Mouse (Mus musculus) embryonic facial prominence, embryonic 14.5 days (tissue): ENCODE measurements around the gene 2310046K23Rik. TPM values are rescaled to one million over a fixed set of nuclear protein-coding genes. Genes with fewer than 3 reads are reported as not detected.

Experiments
- polyA plus RNA-seq: library from polyadenylated mRNA; unstranded; fragments of >200 nt; fragmentation: Nextera tagmentation; extraction: Ambion mirVana; gene quantifications from 2 replicates; pipeline ENCODE4 v1.2.1, GENCODE M21; 2014

Gene 2310046K23Rik
- polyA plus RNA-seq, 1 experiment from 2014 or later = 0.89 TPM

Other genes starting within 250 kb of the 2310046K23Rik start
- 0.38 TPM in 1 of 2 replicates, not detected in the other for gene Sprr2a3, start 249.1 kb downstream of the 2310046K23Rik start, polyA plus RNA-seq
- not detected in 2 replicates for gene Sprr2b, start 217.9 kb downstream of the 2310046K23Rik start, polyA plus RNA-seq
- gene Sprr2d, start 195.4 kb downstream of the 2310046K23Rik start, polyA plus RNA-seq = not detected in 2 replicates
- not detected in 2 replicates for gene Sprr2e, start 182.4 kb downstream of the 2310046K23Rik start, polyA plus RNA-seq
- not detected in 2 replicates for gene Sprr2f, start 169.3 kb downstream of the 2310046K23Rik start, polyA plus RNA-seq
- 0.38 TPM in 1 of 2 replicates, not detected in the other for gene Sprr2h, start 148.8 kb downstream of the 2310046K23Rik start, polyA plus RNA-seq
- not detected in 2 replicates for gene Sprr2i, start 126.5 kb downstream of the 2310046K23Rik start, polyA plus RNA-seq
- gene Sprr2j-ps, start 116.4 kb downstream of the 2310046K23Rik start, polyA plus RNA-seq = not detected in 2 replicates
- gene Gm9774, start 105.1 kb downstream of the 2310046K23Rik start, polyA plus RNA-seq = 6.1 and 6.2 TPM in 2 replicates
- gene Sprr2k, start 101.9 kb downstream of the 2310046K23Rik start, polyA plus RNA-seq = 0.29 TPM in 1 of 2 replicates, not detected in the other
- gene Sprr1b, start 95.7 kb downstream of the 2310046K23Rik start, polyA plus RNA-seq = 3.4 and 12.9 TPM in 2 replicates
- 0.45 and 4.9 TPM in 2 replicates for gene Sprr3, start 75.8 kb downstream of the 2310046K23Rik start, polyA plus RNA-seq
- 28.3 and 67.4 TPM in 2 replicates for gene Sprr1a, start 48.6 kb downstream of the 2310046K23Rik start, polyA plus RNA-seq
- gene Sprr4, start 34.0 kb downstream of the 2310046K23Rik start, polyA plus RNA-seq = not detected in 2 replicates
- 0.45 and 1.4 TPM in 2 replicates for gene Ivl, start 39.2 kb upstream of the 2310046K23Rik start, polyA plus RNA-seq
- not detected in 2 replicates for gene Smcp, start 54.5 kb upstream of the 2310046K23Rik start, polyA plus RNA-seq
- not detected in 2 replicates for gene 2210017I01Rik, start 73.0 kb upstream of the 2310046K23Rik start, polyA plus RNA-seq
- gene Lce6a, start 87.1 kb upstream of the 2310046K23Rik start, polyA plus RNA-seq = not detected in 2 replicates
- gene Lce1a1, start 113.8 kb upstream of the 2310046K23Rik start, polyA plus RNA-seq = not detected in 2 replicates
- gene Lce1b, start 122.4 kb upstream of the 2310046K23Rik start, polyA plus RNA-seq = not detected in 2 replicates
- gene Lce1a2, start 135.8 kb upstream of the 2310046K23Rik start, polyA plus RNA-seq = 0.42 TPM in 1 of 2 replicates, not detected in the other
- gene Lce1c, start 144.7 kb upstream of the 2310046K23Rik start, polyA plus RNA-seq = 0.42 TPM in 1 of 2 replicates, not detected in the other
- 0.26 and 0.33 TPM in 2 replicates for gene Lce1d, start 152.7 kb upstream of the 2310046K23Rik start, polyA plus RNA-seq
- not detected in 2 replicates for gene Lce1e, start 174.6 kb upstream of the 2310046K23Rik start, polyA plus RNA-seq
- gene Lce1f, start 185.8 kb upstream of the 2310046K23Rik start, polyA plus RNA-seq = 0.33 TPM in 1 of 2 replicates, not detected in the other
- not detected in 2 replicates for gene Gm38119, start 204.6 kb upstream of the 2310046K23Rik start, polyA plus RNA-seq
- gene Lce1g, start 217.8 kb upstream of the 2310046K23Rik start, polyA plus RNA-seq = 0.25 TPM in 1 of 2 replicates, not detected in the other
- 0.25 TPM in 1 of 2 replicates, not detected in the other for gene Lce1h, start 230.6 kb upstream of the 2310046K23Rik start, polyA plus RNA-seq
- gene Lce1i, start 244.4 kb upstream of the 2310046K23Rik start, polyA plus RNA-seq = 0.25 TPM in 1 of 2 replicates, not detected in the other